Mouse (Mus musculus) embryonic facial prominence, embryonic 12.5 days (tissue): ENCODE results near the gene Cyp2j13. TPM values are rescaled to one million over a fixed set of nuclear protein-coding genes. Genes with fewer than 3 reads are reported as not detected.

ENCODE experiments used
- polyA plus RNA-seq: library from polyadenylated mRNA; unstranded; fragments of >200 nt; fragmentation: Nextera tagmentation; extraction: Ambion mirVana; gene quantifications from 2 replicates; pipeline ENCODE4 v1.2.1, GENCODE M21; 2016

Cyp2j13 gene
- polyA plus RNA-seq, 1 experiment from 2014 or later: 0.22 TPM

Other genes with a start within 250 kb of the Cyp2j13 start
- gene Hook1, start 110.3 kb downstream of the Cyp2j13 start, polyA plus RNA-seq: 16.6 and 17.0 TPM in 2 replicates
- gene Cyp2j12, start 63.6 kb upstream of the Cyp2j13 start, polyA plus RNA-seq: not detected in 2 replicates
- not detected in 2 replicates for gene Cyp2j7, start 159.1 kb upstream of the Cyp2j13 start, polyA plus RNA-seq